Mouse (Mus musculus): Measurements from ENCODE around the gene Rnase12.

DNA sequence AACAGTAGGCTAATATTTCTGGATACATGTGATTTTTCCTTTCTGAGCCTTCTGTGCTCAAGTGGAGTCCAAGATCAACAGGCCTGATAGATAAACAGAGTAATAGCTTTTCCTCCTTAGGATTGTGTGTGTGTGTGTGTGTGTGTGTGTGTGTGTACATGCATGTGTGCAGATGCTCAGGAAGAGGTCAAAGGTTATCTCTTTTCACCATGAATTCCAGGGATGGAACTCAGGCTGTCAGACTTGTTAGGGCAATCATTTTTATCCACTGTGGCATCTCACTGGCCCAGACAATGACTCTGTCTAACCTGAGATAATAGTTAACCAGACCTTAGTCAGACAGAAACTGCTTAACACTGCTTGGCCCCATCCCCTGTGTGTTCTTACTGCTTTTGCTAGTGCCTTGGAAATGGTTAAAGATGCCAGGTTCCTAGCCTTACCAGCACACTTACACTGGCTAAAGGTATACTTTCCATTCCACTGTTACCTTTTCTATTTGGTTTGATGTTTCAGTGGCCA is 49.0 kb upstream of the Rnase12 start:
- TF ChIP-seq CTCF (IDR thresholded peaks at IDR 0.05; ENCODE audit: low read depth) (no peak), EP300 (optimal IDR thresholded peaks at IDR 0.05) (no peak)
